Mouse (Mus musculus) megakaryocyte-erythroid progenitor cell, adult 5-6 weeks (primary cell): ENCODE results near the gene Abtb2. TPM values are rescaled to one million over a fixed set of nuclear protein-coding genes. Genes with fewer than 3 reads are reported as not detected.

ENCODE experiments used
- ATAC-seq: replicated peaks from 2 replicates; pipeline ENCODE4 v1.8.0; 2016; ENCODE audit warnings: mild to moderate bottlenecking, inconsistent platforms; ENCODE audit not compliant: severe bottlenecking, poor library complexity, low FRiP score, low TSS enrichment
- total RNA-seq, 2 experiments: library from RNA; stranded (forward) in 1 of 2; stranded (reverse) in 1 of 2; fragments of 200-1000, 215-1000 nt in 1 of 2; fragments of >200 nt in 1 of 2; fragmentation: Nextera tagmentation in 1 of 2; gene quantifications; 2 replicates each; pipeline ENCODE4 v1.2.3; 2014 to 2017

The Abtb2 gene
- total RNA-seq, 2 experiments from 2014 or later, result 0.42 to 1.4 TPM

DNA sequence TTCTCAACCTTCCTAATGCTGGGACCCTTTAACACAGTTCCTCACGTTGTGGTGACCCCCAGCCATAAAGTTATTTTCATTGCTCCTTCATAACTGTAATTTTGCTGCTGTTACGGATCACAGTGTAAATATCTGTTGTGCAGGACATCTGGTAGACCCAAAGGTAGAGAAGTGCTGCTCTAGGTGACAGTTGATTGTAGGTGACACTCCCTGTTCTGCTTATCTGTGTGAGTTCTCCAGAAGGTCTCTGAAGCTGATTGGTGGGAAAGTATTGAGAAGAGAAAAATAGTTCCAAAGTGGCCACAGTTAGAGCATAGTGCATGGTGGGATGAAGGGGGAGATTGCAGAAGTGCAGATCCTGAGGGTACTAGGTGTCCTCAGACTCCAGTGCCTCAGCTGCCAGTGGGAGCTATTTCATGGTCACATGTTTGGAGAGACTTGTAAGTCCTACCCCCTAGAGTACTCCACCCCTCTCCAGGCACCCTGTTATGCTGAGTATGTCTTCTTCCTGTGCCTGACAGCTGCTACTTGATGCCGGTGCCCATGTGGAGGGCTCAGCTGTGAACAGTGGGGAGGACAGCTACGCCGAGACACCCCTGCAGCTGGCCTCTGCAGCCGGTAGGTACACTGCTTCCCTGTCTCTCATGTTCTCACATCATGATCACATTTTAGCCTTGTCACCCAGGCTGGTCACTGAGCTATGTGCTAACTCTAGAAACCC lies 141.1 kb downstream of the Abtb2 start:
- peak; percentile 50 for ATAC-seq

GRCm38 (mm10) chr2:103710849-103711248 lies 144.7 kb downstream of the Abtb2 start:
- ATAC-seq, result no peak

DNA sequence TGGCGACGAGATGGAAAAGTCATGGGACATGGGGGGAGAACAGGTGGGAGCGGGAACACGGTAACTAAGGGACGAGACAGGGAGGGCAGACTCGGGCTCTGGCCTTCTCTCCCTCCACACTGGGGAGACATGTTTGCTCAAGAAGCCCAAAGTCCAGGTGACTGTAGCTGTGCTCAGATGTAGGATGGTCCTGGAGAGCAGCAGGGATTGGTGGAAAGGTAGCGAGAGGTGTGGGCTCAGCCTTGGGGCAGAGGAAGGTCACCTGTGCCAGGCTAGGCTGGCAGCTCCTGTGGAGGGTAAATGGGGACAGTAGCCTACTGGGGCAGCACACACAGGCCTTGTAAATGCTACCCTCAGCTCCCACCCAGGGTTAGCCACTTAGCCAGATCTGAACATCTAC lies 147.7 kb downstream of the Abtb2 start:
- ATAC-seq, result no peak

DNA sequence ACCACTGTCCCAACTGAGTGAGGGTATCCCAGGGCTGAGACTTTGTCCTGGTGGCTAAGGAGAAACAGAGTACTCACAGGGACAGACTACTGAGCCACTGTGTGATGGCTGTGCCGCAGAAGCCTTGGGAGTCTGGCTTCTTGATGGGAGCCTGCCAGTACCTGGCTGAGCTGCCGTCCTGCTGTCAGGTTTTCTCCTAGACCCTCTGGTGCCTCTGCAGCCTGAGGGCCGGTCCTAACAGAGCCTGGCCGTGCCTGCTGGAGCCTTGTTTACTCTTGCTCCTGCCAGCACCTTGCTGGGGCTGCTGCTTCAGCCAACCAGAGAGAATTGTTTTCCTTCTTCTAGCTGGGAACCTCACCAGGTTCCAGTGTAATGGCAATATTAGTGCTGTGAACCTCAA lies 148.3 kb downstream of the Abtb2 start:
- ATAC-seq, result no peak

DNA sequence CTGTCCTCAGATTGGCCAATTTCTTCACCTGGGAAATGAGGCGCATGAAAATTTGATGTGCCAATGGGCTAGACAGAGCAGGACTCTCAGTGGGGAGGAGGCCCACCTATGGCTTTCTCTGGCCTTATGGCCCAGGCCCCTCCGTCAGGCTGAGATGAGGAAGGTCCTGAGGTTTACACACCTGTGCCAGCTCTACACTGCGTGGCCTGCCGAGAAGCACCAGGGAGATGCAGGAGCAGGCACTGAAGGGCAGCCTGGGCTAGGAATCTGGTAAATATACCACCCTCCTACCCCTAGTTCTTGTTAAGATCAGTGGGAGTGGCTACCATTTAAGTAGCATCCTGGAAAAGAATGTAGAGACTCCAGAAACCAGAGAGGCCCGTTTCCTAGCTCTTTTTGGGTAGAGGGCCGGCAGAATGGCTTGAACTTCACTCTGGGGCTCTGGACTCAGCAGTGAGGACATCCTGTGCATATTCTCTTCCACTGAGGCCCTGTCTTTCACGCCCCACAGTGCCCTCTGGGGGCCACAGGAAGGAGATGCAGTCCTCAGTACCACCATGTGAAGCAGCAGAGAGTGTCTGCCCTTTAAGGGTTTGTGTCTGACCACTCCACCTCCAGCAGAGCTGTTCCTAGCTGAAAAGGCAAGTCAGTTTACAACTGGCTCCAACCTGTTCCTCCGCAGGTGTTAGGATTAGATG lies 152.6 kb downstream of the Abtb2 start:
- peak; percentile 79 for ATAC-seq

GRCm38 (mm10) chr2:103719292-103719646 lies 153.2 kb downstream of the Abtb2 start:
- ATAC-seq, result no peak

GRCm38 (mm10) chr2:103724521-103724920 lies 158.4 kb downstream of the Abtb2 start:
- no peak for ATAC-seq

DNA sequence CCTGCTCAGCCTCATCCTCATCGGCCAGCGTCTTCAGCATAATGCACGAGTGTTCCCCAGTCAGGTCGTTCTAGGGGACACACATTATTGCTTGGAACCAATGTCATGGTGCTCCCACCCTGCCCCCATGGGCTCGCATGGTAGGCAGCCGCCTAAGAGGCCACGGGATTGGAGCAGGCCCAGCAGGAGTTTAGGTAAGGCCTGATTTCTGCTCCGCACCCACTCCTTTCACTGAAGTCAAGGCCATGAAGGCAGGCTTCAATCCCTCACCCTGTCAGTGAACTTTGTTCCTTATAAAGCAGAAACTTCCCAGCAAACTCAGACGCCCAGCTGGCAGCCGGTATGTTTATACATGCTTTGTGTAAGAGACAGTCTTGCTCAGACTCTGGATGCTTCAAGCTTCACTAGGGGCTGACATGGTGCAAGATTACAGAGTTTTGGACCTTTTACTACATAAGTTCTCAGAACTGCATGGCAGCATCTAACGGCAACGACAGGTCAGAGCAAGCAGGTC lies 162.0 kb downstream of the Abtb2 start:
- ATAC-seq, result no peak

DNA sequence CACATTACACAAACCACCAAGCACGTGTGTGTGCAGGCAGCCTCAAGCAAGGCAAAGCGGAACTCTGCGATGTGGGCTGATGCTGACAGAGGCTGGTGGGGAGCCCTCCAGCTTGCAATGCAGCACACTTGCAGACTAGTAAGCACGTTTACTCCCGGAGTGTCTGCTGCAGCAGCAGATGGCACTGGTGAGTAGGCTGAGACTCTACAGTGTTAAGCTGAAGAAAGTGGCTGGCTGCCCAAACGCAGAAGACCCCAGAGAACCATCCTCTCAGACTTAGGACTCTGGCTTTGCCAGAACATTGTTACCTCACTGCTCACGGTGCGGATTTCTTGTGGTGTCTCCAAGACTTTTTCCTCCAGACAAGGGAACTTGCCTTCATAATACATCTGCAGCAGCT lies 164.9 kb downstream of the Abtb2 start:
- no peak for ATAC-seq

- no peak for ATAC-seq
Measured at GRCm38 (mm10) chr2:103731423-103731822, 165.3 kb downstream of the Abtb2 start.

DNA sequence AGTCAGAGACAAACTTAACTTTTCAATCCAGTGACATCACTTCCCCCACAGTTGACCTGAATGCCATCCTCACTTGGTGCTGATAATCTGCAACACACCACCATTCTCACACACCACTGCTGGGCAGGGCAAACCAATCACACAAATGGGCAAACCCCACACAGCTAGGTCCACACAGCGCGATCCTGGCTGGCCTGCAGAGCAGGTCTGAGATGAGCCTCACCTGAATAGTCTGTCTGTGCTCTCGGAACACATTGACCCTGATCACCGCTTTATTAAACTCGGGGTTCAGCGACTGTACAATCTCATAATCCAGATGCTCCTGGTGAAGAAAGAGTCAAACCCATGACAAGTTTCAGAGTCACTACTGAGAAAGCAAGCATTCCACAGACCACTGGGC lies 176.7 kb downstream of the Abtb2 start:
- ATAC-seq, result no peak

GRCm38 (mm10) chr2:103743536-103743935 lies 177.4 kb downstream of the Abtb2 start:
- ATAC-seq, result no peak

- ATAC-seq, result peak; percentile 62
Measured at GRCm38 (mm10) chr2:103743988-103744387, 177.9 kb downstream of the Abtb2 start.

DNA sequence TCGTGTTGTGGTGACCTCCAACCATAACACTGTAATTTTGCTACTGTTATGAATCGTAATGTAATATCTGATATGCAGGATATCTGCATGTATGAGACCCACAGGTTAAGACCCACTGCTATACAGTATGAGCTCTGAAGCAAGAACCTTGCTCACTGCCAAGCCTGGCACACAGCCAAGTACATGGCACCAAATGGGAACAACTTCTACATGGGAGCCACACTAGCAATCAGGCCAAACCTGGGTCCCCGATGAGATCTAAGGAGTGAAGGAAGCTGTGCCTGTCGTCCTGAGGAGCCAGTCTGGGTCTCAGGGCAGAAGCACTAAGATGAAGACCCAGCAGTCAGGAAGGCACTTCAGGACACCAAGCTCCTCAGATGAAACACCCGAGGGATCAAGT lies 179.4 kb downstream of the Abtb2 start:
- no peak for ATAC-seq

DNA sequence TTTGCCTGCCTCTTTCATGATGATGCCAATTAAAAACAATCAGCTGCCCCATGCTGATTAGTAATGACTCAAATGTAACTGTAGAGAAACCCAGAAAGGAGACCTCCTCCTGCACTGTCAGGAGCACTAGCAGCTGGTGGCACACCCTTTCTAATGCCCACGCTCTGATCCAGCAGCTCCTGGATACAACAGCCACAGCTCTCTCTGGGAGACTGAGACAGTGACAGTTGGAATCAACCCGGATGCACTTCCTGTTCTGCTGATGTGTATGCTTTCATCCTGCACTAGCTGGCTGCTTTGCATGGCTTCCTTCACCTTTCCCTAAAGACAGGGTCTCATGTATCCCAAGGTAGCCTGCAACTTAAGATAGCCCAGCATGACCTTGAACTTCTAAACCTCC lies 180.0 kb downstream of the Abtb2 start:
- no peak for ATAC-seq

GRCm38 (mm10) chr2:103746761-103747160 lies 180.7 kb downstream of the Abtb2 start:
- 0 out of 2 replicates have a peak, but pooled peaks have one; percentile 9 for ATAC-seq

GRCm38 (mm10) chr2:103747891-103748290 lies 181.8 kb downstream of the Abtb2 start:
- ATAC-seq, result no peak

- no peak for ATAC-seq
Measured at GRCm38 (mm10) chr2:103749091-103749490, 183.0 kb downstream of the Abtb2 start.

DNA sequence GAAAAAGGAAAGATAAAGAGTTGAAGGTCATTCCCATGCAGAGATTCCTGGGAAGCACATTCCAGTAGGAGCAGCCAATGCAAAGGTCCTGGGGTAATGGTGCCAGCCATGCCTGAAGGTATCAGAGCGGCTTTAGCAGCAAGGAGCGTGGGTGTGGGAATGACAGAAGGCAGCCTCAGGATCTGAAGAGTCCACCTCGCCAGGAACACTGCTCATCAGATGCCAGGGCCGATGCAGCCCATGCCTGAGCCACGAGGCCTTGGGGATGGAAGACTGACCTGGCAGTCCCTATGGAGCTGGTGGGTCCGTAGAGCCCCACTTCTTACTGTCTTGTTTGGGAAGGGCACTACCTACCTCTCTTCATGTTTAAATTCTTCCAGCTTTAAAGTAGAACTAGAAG lies 185.7 kb downstream of the Abtb2 start:
- no peak for ATAC-seq

DNA sequence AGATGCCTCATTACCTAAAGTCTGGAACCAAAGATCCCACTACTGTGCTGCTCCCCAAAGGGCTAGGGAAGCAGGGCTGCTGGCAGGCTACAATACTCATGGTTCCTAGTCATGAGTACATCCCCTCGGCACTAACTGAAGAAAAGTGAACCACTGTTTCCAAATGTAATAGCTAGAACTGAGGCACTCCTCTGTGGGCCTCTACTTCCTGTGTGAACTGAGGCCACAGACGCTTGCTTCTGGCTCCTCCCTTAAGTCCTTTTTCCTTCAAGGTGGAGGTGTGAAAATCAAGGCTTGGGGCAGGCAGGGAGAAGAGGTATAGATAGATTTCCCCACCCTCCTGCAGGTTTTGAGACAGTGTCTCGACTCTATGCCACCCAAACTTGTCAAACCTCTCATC lies 188.5 kb downstream of the Abtb2 start:
- no peak for ATAC-seq

GRCm38 (mm10) chr2:103755458-103756085 lies 189.5 kb downstream of the Abtb2 start:
- ATAC-seq, result no peak
